Mouse (Mus musculus) urinary bladder, postnatal 4 days (tissue): ENCODE measurements around the gene C1qtnf6.
A peak's percentile ranks its signal among the peaks of the same experiment; 100 is the strongest.

Experiments
- DNase-seq, 2 experiments: peaks; one replicate each; pipeline ENCODE4 v3.0.0; 2021 to 2022; ENCODE audit warnings: low spot score in 2 of 2

C1qtnf6 gene

DNA sequence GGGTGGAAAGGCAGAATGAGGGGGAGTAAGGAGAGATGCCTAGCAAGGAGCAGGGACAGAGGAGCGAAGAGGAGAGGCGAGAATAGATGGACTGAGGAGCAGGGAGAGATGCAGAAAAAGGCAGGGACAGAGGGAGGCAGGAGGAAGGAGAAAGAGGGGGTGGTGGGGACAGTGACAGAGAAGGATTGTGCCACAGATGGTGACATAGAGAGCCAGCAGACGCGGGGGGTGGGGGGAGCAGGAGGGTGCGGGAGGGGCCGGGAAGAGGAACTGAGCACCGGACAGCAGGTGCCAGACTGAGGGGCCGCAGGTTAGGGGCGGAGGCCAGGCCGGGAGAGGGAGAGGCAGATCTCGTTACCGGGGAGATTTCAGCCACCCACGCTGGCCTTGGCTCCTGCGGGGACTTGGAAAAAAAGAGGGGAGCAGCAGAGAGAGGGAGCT, 13.4 kb upstream of the C1qtnf6 start, which contains the start of gene Sstr3:
Sstr3 (minus strand) TSS at position 125 of the 441 bp plus-strand sequence.
- DNase-seq: no peak

GRCm38 (mm10) chr15:78544041-78544440, 12.8 kb upstream of the C1qtnf6 start:
- no peak for DNase-seq

DNA sequence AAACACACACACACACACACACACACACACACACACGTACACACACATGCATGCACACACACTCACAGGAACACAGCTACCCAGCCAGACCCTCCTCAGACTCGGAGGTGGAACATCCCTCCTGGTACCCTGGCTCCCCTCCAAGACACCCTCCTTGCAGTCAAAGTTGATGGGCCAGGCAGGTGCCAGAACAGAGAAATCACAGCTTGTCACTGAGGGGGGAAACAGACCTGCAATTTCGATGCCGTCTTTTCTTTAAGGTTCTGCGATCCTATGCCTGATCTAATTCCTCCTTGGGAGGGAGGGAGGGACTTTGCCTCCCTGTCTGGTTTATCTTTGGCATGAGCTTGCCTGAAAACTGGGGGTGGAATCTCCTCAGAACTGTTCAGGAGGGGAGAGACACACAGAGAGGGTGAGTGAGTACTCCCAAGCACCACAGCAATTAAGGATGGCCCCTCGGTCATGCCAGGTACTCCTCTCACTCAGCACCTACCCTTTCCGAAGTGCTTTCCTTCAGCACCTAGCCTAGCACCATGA, 11.6 kb upstream of the C1qtnf6 start:
- no peak for DNase-seq

GRCm38 (mm10) chr15:78542098-78542766, 11.0 kb upstream of the C1qtnf6 start:
- DNase-seq: no peak

DNA sequence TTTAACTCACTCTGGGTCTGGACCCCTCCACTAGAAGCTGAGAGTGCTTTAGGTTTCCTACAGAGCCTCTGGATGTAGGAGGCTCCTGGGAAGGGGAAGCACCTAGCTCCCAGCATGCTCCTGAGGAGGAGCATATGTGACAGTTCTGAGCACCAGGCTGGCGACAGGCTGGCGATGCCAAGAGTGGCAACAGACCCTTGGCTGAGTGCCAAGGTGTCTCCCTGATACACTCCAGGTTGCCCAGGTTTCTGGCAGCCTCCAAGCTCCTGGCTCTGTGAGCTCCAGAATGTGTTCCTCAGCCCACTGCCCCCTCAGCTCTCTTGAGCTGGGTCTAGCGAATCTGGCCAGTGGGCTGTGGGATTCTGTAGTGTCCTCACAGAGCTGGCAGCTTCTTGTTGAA, 10.4 kb upstream of the C1qtnf6 start:
- DNase-seq: no peak

- no peak for DNase-seq
These were observed 9.8 kb upstream of the C1qtnf6 start for GRCm38 (mm10) chr15:78541036-78541435.

DNA sequence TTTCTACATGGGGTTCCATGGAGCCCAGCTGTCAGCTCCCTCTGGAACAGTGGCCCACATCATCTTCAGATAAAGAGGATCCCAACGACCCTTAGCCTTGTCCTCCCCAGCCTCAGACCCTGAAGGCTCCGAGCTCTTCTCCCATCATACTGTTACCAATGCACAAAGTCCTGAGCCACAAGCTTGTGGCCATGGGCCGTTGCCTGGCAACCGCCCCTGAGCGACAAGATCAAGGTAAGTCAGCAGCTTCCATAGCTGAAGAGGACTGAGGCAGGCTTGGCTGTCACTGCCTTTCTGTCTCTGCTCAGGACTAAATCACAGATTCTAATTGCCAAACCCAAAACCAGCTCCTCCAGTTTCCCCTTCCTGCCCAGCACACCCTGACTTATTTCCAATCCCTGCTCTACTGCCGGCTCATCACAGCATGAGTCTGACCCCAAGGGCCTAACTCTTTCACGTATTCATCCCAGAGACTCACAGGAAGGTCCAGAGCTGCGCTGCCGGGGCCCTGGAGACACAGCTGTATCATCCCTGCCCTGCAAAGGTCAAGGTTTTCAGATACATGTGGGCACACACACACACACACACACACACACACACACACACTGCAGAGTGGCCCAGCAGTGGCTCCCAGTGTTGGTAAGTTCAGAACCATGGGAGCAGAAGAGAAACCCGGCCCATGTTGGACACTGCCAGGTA, 4.7 kb upstream of the C1qtnf6 start:
- DNase-seq: no peak

- no peak for DNase-seq
These were observed 2.2 kb upstream of the C1qtnf6 start for GRCm38 (mm10) chr15:78533346-78533835.

DNA sequence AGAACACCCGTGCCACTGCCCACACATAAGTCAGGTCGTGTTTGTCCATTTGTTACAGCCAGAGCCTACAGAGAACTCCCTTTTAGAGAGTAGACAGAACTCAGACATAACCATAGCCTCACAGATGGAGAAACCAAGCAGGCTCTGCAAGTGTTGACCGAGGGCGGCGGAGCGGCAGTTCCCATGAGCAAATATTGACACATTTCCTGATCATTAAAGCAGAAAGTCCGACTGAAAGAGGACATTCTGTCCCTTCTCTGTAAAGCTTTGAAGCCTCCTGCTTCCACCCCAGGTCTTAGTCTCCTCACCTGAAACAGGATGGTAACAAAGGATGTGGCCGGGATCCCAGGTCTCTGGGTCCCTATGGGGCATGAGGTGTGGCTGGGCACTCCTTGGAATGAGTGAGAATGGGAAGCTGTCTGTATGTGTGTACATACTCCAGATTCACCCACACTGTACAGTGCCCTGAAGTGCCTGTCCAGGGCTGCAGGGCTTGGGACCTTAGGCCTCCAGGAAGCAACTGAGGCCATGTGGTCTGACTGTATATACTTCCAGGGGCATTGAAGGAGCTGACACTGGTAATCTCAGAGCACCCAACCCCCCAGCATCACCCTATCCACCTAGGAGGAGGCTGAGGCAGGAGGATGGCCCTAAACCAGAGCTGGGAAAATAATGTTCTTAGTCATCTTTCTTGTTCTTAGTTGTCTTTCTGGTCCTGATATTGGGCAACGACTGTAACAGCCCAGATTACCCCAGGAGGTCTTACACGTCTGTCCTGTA, 1.5 kb upstream of the C1qtnf6 start:
- DNase-seq: no peak

DNA sequence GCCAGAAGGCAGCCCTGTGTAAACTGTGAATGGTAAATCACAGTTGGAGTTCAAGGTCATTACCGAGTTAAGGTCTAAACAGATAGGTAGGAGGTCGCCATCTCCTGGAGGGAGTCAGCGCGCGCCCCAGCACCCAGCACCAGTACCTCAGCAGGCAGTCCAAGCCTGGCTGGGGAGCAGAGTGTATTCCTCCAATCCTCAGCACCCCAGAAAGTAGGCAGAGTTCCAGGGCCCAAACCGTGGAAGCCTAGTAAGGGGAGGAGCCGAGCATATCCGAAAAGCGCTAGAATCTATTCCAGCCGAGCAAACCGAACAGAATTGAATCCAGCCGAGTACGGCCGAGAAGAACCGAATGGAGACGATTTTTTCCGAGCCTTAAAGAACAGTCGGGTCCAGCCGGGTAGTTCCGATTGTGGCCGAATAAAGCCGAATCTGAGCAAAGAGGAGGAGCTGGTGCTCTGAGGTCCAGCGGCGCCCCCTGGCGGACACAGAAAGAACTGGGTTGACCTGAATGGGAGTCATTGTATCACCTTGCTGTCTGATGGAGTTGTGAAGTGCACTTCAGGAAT, 769 bp upstream of the C1qtnf6 start:
- peak; percentile 95 to 97 for DNase-seq

- no peak for DNase-seq
These were observed 170 bp upstream of the C1qtnf6 start for GRCm38 (mm10) chr15:78531451-78531720.

GRCm38 (mm10) chr15:78530141-78530540, 1.1 kb downstream of the C1qtnf6 start:
- no peak for DNase-seq

- peak; percentile 65 to 76 for DNase-seq
These were observed 1.7 kb downstream of the C1qtnf6 start for GRCm38 (mm10) chr15:78529428-78529990.

- no peak for DNase-seq
These were observed 2.3 kb downstream of the C1qtnf6 start for GRCm38 (mm10) chr15:78528726-78529411.

- no peak for DNase-seq
These were observed 3.2 kb downstream of the C1qtnf6 start for GRCm38 (mm10) chr15:78527973-78528372.

DNA sequence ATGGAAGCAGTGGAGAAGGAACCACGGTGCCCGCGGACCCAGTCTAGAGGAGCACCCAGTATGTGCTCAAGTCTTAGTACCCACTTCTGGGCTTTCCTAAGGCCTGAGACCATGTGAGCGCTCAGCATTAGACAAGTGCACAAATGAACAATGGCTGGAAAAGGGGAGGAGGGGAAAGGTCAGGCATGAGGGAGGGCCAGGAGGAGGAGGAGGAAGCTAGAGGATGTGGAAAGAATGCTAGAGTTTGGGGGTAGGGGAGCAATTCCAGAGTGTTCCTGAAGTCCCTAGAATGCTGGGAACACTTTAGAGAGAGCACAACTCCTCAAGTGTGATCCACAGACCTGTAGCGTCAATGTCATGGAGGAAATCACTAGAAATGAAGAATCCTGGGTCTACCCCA, 7.1 kb downstream of the C1qtnf6 start:
- DNase-seq: no peak

- no peak for DNase-seq
These were observed 9.3 kb downstream of the C1qtnf6 start for GRCm38 (mm10) chr15:78521892-78522291.

DNA sequence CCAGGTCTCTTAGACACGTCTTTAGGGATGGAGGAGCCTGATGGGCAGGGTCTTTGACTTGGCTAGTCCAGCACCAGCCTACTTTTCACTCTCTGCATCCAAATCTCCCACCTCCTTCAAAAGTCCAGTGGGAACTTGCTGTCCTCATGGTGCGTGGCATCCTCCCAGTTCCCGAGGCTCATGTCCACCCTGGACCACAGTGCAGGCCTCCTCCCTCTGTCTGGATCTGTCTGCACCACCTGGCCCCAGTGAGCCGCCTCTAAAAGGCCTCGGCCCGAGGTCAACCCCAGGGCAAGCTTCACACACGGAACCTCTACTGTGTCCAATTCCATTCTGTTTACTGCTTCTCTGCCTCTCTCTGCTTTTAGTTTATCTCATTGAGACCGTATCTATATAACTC, 9.9 kb downstream of the C1qtnf6 start:
- DNase-seq: no peak

GRCm38 (mm10) chr15:78520112-78520715, 11.0 kb downstream of the C1qtnf6 start:
- DNase-seq: no peak

DNA sequence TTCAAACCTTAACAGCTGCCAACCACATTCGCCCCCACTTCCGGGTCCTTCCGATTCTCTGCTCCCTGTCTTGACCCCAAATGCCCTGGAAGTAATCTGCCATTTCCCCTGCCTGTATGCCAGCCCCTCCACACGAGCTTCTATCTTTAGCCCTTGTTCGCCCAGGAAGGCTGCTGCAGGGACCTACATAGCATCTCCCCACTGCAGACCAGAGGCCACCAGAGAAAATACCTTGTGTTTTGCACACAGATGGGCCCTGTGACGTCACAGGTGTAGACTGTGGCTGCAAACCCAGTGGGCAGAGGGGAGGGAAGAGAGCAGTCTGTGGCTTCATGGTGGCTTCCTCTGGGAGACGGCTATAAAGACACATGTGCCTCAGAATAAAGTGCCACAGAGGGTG, 13.0 kb downstream of the C1qtnf6 start:
- no peak for DNase-seq

DNA sequence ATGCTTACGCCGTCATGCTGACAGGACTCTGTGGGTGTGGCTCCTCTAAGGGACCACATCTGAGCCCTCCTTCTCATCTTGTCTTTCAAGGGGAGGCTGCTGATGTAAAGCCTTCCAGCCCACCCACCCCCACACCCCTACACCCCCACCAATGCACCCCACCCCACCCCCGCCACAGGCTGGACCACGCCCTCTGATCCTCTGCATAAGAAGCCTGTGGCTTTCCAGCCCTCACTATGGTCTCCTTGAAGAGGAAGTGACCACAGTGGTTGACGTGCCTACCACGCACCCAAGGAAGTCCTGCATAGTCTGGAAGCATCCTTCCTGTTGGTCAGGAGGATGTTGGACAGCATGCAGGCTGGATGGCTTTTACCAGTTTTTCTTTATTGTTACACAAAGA, 15.5 kb downstream of the C1qtnf6 start:
- DNase-seq: no peak
